Mouse (Mus musculus) retina, embryonic 14.5 days (tissue): Measurements from ENCODE around the gene Aagab.

Experiments used
- DNase-seq: peaks from one replicate; pipeline ENCODE4 v3.0.0-alpha.2; 2015; ENCODE audit warnings: low spot score

Aagab gene

DNA sequence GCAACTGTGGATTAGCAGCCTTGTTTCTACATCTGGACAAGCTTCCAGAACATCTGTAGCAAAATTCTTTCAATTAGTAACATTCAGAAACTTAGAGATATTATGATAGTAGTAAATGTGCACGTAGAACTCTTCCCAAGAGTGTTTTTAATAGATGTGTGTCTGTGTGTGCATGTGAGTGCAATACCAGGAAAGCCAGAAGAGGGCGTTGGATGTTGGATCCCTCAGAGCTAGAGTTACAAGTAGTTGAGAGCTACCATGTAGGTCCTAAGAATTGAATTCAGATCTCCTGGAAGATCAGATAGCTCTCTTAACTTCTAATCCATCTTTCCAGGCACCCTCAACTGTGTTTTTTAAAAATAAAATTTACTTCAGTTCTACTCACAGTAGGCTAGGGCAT lies 4.1 kb downstream of the Aagab start:
- DNase-seq = no peak

- DNase-seq = no peak
These were observed 5.5 kb downstream of the Aagab start for GRCm38 (mm10) chr9:63608006-63608405.

DNA sequence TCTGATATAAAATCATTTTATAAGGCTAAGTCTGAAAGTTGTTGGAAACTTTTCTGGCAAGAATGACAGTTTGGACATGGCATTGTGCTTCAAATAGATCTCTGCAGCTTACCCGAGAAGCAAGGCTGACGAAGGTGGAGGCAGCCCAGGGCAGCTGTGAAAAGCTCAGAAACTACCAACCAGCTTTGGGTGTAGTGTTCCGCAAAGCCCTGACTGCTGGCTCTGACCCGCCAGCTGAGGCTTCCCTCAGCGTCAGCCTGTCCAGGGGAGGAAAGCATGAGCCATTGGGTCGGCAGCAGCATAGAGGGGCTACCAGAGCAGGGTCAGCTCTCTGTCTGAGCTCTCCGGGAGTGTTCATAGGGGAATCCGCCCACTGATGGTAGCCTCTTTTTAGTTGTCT lies 6.8 kb downstream of the Aagab start:
- DNase-seq = no peak

- DNase-seq = no peak
These were observed 7.3 kb downstream of the Aagab start for GRCm38 (mm10) chr9:63609776-63610175.

GRCm38 (mm10) chr9:63610231-63610630 lies 7.8 kb downstream of the Aagab start:
- no peak for DNase-seq

- DNase-seq = peak; percentile 61
These were observed 8.4 kb downstream of the Aagab start for GRCm38 (mm10) chr9:63610841-63611366.

DNA sequence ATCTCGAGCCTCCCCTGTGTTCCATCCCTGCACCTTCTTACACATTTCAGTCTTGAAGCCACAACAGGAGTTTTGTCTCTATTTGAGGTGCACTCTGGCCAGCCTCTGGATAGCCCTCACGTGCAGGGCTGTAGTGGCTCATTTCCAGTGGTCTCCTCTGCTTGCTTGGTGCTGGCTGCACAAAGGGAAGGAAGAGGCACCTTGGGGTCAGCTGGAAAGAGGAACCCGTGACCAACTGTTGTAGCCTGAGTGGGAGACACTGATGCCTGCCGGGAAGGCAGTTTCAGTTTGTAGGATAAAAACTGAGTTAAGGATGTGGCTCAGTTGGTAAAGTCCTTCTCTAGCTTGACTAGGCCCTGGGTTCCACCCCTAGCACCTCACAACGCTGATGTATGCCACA lies 9.5 kb downstream of the Aagab start:
- no peak for DNase-seq

- DNase-seq = peak; percentile 64
These were observed 10.4 kb downstream of the Aagab start for GRCm38 (mm10) chr9:63612565-63613515.

GRCm38 (mm10) chr9:63613569-63613968 lies 11.1 kb downstream of the Aagab start:
- DNase-seq = no peak

DNA sequence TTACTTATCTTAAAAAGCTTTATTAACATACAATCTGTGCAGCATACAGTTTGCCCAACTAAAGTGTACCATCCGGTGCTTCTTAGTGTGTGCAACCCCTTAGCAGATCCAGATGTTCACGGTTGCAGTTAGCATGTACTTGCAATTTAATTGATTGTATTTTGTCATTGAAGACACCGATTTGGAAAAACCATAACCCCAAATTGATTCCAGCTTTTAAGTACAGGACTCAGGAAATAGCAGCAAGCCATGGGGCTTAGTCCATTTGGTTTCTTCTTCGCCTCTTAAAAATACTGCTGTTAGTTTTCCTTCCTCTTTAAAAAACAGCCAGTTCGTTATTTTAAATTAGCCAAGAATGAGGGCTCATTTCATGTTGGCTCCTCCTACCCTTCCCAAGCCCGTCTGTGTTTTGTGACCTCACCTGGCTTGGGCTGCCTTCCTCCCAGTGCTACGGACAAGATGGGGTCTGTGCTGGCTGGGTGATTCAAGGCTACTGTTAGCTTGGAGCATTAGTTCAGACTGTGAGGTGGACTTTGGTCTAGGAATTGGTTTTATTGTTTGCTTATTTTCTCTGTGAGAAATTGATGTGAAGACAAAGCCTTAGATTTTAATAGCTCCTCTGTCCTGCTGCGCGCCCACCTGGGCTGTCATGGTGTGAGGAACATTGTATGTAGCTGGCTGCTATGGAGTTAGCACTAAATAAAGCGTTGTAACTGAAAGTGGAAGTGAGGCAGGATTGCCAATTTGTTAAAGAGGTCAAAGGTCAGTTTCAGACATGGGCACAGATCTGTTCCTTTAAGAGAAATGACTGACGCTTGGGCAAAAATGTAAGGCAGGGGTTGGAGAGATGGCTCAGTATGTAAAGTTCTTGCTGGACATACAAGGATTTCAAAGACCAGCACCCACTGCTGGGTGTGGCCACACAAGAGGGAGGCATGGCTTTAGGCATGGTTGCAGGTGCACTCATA lies 11.8 kb downstream of the Aagab start:
- DNase-seq = no peak

GRCm38 (mm10) chr9:63617967-63618366 lies 15.5 kb downstream of the Aagab start:
- no peak for DNase-seq

DNA sequence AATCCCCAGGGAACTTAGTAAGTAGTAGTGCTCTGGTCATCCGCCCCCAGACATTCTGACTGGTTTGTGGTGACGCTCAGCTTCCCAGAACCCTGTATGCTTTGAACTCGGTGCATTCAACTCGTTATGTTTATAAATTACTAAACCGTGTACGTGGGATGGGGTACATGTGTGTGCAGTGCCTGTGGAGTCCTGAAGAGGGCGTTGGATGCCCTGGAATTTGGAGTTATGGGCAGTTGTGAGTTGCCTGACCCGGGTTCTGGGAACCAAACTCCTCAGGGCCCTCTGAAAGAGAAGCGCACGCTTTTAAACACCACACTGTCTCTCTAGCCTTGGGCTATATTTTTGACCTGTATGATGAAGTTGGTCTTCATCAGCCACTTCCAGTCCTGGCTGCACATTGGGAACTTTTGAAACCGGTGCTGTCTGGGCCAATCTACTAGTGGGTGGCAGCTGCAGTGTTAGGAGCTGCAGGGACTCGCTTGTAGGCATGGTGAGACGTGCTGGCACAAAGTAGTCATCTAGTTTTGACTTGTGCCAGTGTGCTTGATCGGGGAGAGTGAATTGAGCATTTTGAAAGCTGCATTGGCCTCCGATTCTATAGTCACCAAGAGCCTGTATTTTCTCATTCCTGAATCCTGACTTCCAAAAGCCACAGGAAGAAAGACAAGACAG lies 21.6 kb downstream of the Aagab start:
- no peak for DNase-seq

DNA sequence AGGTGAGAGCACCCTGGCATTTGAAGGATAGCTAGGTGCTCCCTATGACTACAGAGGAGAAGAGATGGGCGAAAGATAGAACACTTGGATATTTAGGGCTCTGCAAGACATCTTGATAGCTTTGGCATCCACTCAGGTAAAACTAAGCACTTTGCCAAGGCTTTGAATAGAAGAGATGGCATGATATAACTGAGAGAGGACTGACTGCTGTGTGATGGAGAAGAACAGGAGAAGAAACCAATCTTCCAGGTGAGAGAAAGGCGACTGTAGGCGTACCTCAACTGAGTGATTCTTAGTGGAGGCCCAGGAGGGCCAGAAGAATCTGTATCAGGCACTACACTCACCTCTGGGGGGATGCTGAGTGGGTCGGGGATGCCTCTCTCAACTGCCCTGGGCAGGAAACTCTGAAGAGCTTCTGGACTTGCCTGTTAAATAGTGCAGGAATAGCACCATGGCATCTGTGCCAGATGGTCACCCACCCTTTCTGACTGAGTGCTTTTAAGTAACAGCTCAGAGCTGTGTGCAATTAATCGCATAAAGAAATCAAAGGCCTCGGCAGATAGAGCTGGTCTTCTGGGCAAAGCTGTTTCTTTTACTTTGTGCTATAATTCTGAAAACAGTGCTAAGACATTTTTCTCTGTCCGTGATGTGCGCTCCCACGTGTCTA lies 22.8 kb downstream of the Aagab start:
- DNase-seq = no peak

GRCm38 (mm10) chr9:63632045-63632444 lies 29.6 kb downstream of the Aagab start:
- no peak for DNase-seq

DNA sequence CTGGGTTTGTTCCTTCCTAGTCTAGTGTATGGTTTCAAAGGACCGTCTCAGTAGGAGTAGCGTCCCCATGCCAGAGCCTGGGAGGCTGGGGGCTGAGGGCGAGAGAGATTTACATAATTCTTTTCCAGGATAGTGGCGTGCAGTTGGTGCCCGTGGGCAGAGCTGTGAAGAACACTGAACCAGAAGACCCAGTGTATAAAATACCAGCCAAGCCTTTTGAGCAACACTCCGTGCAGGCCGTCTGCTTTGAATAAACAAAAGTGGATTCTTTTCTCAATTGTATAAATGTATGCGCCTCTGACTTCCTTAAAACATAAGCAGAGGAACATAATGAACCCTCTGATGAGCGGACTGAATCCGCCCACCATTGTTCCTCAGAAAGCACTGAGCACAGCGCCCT lies 30.5 kb downstream of the Aagab start:
- DNase-seq = no peak

- DNase-seq = no peak
These were observed 30.9 kb downstream of the Aagab start for GRCm38 (mm10) chr9:63633334-63633733.

GRCm38 (mm10) chr9:63636113-63636512 lies 33.7 kb downstream of the Aagab start:
- DNase-seq = no peak

DNA sequence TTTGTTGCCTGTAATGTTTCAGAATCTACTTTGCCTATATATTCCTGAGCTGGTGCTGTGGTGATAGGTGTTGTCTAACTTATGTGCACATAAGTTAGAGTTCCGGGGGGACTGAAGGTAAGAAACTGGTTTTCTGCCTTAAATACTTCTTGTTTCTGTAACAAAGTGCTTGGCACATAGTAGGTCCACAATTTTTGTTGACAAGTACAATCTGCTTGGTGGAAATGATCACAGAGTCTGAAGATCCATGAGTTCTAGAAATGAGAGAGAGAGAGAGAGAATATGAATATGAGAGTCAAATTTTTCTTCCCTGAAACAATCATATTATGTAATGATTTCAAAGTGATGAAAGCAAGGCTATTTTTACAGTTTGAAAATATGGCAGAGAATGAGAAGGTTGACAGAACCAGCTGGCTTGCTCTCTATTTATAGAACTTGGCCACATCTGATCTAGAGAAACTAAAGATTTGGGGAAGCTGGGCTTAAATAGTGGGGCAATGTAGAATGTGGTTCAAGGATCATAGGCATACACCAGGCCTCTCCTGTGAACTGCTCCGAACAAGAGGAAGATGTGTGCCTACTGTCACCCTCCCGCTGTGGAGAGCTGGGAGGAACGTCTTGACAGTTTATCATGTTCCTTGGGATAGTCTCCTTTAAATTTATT lies 39.7 kb downstream of the Aagab start:
- no peak for DNase-seq

- DNase-seq = no peak
These were observed 41.6 kb downstream of the Aagab start for GRCm38 (mm10) chr9:63644011-63644410.

GRCm38 (mm10) chr9:63645084-63645483 lies 42.6 kb downstream of the Aagab start:
- DNase-seq = no peak
